Mouse (Mus musculus) R1 (cell line): ENCODE results near the gene Slc2a1.

ENCODE experiments used
- DNase-seq: peaks from one replicate; pipeline ENCODE4 v3.0.0-alpha.2; 2018; ENCODE audit warnings: low read depth, low spot score

The Slc2a1 gene

GRCm38 (mm10) chr4:119177702-119178101, 69.2 kb downstream of the Slc2a1 start:
- DNase-seq = no peak

DNA sequence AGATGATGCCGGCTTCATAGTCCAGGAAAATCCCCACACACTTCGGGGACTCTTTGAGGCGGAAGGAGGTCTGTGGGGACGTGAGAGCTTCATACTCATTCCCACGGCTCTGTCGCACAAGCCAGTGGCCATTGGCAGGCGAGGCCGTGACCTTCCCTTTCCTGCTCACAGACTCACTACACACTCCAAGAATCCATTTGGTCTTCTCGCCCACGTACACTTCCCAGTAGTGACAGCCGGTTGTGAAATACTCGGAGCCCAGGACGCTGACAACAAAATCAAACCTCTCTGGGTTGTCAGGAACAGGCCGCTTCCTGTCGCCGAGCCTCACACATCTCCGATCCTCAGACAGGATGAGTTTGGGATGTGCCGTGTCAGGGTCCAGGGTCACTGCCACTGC, 69.8 kb downstream of the Slc2a1 start:
- DNase-seq = no peak

- DNase-seq = peak; percentile 53
These were observed 71.7 kb downstream of the Slc2a1 start for GRCm38 (mm10) chr4:119180133-119180707.

GRCm38 (mm10) chr4:119181456-119181855, 72.9 kb downstream of the Slc2a1 start:
- no peak for DNase-seq

DNA sequence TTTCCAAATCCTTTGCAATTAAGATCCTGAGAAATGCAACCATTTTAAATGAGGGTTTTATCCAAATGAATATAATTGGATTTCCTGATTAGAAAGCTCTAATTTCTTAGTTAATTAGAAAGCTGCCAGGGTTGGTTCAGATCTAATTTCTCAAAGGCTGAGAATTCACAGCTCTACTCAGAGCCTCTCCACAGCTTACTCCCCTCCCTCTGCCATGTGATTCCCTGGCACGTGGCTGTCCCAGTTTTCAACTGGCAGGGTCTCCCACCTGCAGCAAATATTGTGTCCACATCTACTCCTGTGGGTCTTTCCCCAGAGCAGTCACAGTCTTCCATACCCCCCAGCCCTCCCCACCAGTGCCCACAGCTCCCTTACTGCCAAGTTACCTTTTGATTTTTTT, 75.0 kb downstream of the Slc2a1 start:
- no peak for DNase-seq

DNA sequence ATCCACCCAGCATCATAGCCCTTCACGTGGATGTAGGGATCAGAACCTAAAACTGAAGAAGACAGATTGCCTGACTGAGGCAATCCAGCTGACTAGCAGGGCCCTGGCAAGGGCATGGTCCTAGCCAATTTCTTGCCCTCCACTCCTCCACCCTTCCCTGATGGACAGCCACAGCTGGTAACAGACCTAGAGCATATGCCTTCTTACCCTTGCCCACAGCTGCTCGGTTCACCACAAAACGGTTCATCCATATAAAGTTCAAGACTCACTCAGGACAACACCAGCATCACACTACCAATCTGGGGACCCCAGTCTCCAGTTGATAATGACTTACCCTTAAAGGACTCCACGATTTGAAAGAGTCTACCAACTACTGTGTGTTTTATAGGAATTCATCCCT, 77.3 kb downstream of the Slc2a1 start:
- no peak for DNase-seq
